Mouse (Mus musculus): ENCODE measurements at regions not wholly inside any gene's neighbourhood (a gene's known extent, or its start where the extent isn't known, plus 50 kb on each side); places are given as distances from the start of the nearest gene placed in this dataset.

DNA sequence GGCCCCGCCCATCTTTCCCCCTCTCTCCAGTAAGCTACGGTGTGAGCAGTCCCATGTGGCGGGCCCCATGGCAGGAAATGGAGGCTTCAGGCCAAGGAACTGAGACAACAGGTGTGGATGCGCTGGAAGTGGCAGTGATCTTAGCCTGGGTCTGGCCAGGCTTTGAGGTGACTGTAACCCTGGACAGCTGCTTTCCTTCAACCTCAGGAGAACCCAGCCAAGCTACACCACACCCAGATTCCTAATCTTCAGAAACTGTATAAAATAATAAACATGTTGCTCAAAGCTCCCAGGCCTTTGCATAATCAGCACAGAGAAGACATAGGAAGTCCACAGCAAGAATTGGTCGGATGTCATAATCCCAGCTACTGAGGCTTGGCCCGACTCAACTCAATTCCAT, 56.8 kb upstream of the Egln3 start:
- 82% methylated on average over 6 of the region's 6 CpGs for WGBS
- H3K27me3 ChIP-seq (ENCODE audit: control insufficient read depth, insufficient read depth, low read length) = no peaks in the 10 kb centered on the region
- H3K27ac ChIP-seq (replicated peaks; ENCODE audit: low read depth, low read length) = no peak overlapping the region
- no peaks in the 10 kb centered on the region for H3K36me3 ChIP-seq (ENCODE audit: control insufficient read depth, insufficient read depth, low read length)
- no peak overlapping the region for H3K4me2 ChIP-seq (ENCODE audit: low read length)
- DNase-seq (no peak), ATAC-seq (ENCODE audit: low FRiP score, low TSS enrichment) (no peak)
- no peak overlapping the region for H3K9ac ChIP-seq (replicated peaks; ENCODE audit: low read length)
- peaks cover 11% of the 10 kb centered on the region; the same call in 1 of the 2 replicates for H3K4me1 ChIP-seq (ENCODE audit: control insufficient read depth, insufficient read depth, low read length)
- no peak overlapping the region for H3K4me3 ChIP-seq (replicated peaks; ENCODE audit: low read depth, low read length)
- no peaks in the 10 kb centered on the region for H3K9me3 ChIP-seq (ENCODE audit: control insufficient read depth, low read length)

DNA sequence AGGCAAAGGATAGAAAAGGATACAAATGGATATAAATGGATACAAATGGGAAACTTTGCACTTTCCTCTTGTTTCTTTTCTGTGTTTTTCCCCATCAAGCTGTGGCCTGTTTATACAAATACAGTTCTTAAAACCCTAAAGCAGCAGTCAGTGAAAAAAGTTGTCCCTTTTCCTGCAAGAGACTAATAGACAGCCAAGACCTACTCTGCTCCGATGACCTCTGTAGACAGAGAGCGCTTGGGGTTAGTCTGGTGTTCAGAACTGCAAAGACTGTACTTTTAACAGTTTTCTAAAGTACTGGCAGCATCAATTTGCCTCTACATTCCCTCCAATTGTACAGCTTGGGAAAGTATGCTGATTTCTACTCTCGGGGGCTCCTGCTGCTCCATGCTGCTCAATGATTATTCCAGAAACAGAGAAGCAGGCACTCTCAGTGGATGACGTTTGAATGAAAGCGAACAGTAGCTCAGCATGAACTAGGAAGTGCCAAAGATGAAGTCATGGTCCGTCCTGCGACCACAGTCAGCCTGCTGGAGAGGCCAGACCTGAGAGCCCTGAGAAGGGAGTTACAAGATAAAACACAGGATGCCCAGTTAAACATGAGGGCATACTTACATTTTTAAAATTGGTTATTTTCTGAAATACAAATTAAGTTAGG, 54.2 kb upstream of the Egln3 start:
- 53% methylated on average over 7 of the region's 7 CpGs for WGBS
- no peak overlapping the region for H3K4me3 ChIP-seq (replicated peaks; ENCODE audit: low read depth, low read length)
- ATAC-seq (ENCODE audit: low FRiP score, low TSS enrichment) (no peak), DNase-seq (peak; percentile 21)
- H3K4me2 ChIP-seq (ENCODE audit: low read length) = no peak overlapping the region
- no peaks in the 10 kb centered on the region for H3K27me3 ChIP-seq (ENCODE audit: control insufficient read depth, insufficient read depth, low read length)
- H3K36me3 ChIP-seq (ENCODE audit: control insufficient read depth, insufficient read depth, low read length) = no peaks in the 10 kb centered on the region
- no peaks in the 10 kb centered on the region for H3K4me1 ChIP-seq (ENCODE audit: control insufficient read depth, insufficient read depth, low read length)
- H3K27ac ChIP-seq (replicated peaks; ENCODE audit: low read depth, low read length) = no peak overlapping the region
- no peak overlapping the region for H3K9ac ChIP-seq (replicated peaks; ENCODE audit: low read length)
- no peaks in the 10 kb centered on the region for H3K9me3 ChIP-seq (ENCODE audit: control insufficient read depth, low read length)

DNA sequence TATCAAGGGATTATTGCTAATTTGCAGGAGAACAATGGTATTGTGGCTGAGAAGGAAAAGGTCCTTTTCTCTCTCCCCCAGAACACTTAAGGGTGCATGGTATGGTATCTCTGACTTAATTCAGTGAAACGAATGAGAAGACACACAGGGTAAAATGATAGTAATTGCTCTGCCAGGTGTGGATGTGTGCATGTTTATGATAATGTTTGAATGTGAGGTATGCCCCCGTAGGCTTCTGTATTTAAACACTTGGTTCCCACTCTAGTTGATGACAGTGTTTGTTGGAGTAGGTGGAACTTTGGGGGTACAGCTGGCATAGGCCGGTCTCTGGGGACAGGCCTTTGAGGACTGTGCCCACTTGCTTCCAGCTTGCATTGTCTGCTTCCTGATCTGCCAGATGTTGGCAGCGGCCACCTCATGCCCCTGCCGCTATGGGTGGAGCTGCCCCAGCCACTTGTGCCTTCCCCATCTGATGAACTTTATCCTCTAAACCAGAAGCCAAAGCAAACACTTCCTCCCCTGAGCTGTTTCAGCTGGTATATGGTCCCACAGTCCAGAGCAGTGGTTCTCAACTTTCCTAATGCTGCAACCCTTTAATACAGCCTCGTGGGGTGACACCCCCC, 53.0 kb upstream of the Egln3 start:
- no peaks in the 10 kb centered on the region for H3K27me3 ChIP-seq (ENCODE audit: control insufficient read depth, insufficient read depth, low read length)
- no peaks in the 10 kb centered on the region for H3K9me3 ChIP-seq (ENCODE audit: control insufficient read depth, low read length)
- H3K4me1 ChIP-seq (ENCODE audit: control insufficient read depth, insufficient read depth, low read length) = no peaks in the 10 kb centered on the region
- H3K4me2 ChIP-seq (ENCODE audit: low read length) = no peak overlapping the region
- no peak overlapping the region for H3K27ac ChIP-seq (replicated peaks; ENCODE audit: low read depth, low read length)
- no peak overlapping the region for H3K4me3 ChIP-seq (replicated peaks; ENCODE audit: low read depth, low read length)
- DNase-seq (no peak), ATAC-seq (ENCODE audit: low FRiP score, low TSS enrichment) (no peak)
- H3K36me3 ChIP-seq (ENCODE audit: control insufficient read depth, insufficient read depth, low read length) = no peaks in the 10 kb centered on the region
- H3K9ac ChIP-seq (replicated peaks; ENCODE audit: low read length) = no peak overlapping the region
- 82% methylated on average over 6 of the region's 6 CpGs for WGBS
